Mouse (Mus musculus): ENCODE results near the gene Plcb3.

Plcb3 gene

DNA sequence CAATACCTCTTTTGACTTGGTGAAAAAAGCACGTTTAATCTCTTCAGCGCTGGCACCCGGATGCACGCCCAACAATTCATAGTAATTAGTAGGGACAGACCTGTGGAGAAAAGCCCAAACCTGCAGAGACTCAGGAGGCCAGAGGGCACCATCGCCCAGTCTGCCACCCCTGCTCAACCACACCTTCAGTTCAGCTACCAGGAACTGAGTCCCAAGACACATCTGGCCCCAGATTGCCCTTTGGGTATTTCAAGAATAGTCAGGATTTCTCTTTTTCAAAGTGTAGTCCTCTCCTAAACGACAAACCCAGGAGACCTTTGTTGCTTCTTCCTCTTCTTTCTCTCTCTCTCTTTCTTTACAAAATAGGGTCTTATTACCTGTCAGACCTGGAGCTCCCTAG lies 14.4 kb upstream of the Plcb3 start:
- no peak for DNase-seq (ENCODE audit: low spot score)

- DNase-seq (ENCODE audit: low spot score), result no peak
These were observed 13.0 kb upstream of the Plcb3 start for GRCm38 (mm10) chr19:6989251-6989650.

- no peak for DNase-seq (ENCODE audit: low spot score)
These were observed 11.6 kb upstream of the Plcb3 start for GRCm38 (mm10) chr19:6987904-6988285.

DNA sequence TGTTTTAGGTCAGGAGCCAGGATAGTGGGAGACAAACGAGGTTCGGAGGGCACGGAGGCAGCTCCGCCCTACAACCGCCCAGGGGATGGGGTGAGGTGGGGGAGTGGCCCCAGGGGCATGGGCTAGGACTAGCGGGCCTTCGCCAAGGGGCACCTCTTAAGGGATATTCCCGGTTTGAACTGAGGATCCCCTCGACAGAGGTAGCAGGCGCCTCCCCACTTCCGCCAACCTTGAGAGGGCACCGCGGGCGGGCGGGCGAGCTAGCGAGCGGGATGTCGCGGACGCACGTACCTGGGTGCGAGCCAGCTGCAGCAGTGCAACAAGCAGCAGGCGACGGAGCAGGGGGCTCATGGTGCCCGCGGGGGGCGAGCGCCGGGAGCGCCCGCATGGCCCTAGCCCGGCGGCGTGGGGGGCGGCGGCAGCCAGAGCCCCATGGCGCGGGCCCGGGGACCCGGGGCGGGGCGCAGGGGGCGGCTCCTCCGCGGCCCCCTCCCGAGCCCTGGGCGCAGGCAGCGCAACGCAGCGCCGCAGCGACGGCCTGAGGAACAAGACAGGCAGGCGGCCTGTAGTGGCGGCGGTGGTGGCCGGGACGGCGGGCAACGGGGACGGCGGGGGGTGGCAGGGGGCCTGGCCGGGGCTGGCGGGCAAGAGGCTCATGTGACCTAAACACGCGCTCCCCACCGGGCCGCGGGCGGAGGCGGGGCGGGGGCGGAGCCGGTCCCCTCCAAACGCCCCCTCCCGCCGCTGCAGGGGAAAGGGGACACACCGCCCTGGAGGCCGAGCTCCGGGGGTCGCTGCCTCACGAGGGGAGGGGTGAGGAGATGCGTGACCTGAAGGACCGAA lies 11.0 kb upstream of the Plcb3 start, which contains the start of gene Vegfb:
Gene Vegfb (minus strand): TSS at position 591 of the 843 bp plus-strand sequence.
- no peak for DNase-seq (ENCODE audit: low spot score)

- DNase-seq (ENCODE audit: low spot score), result no peak
These were observed 9.9 kb upstream of the Plcb3 start for GRCm38 (mm10) chr19:6985951-6986708.

DNA sequence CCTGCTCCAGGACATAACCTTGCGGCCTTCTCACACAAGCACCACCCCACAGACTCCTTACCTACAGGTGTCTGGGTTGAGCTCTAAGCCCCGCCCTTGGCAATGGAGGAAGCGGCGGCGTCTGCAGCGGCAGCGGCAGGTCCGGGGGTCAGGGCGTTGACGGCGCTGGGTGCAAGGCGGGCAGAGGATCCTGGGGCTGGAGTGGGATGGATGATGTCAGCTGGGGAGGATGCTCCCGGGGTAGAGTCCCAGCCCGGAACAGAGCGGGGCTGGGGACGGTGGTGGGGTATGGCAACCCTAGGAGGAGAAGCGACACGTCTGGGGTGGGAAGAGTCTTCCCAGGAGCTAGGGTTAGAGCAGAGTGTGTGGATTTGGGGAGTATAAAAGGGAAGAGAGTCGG lies 9.0 kb upstream of the Plcb3 start:
- no peak for DNase-seq (ENCODE audit: low spot score)

DNA sequence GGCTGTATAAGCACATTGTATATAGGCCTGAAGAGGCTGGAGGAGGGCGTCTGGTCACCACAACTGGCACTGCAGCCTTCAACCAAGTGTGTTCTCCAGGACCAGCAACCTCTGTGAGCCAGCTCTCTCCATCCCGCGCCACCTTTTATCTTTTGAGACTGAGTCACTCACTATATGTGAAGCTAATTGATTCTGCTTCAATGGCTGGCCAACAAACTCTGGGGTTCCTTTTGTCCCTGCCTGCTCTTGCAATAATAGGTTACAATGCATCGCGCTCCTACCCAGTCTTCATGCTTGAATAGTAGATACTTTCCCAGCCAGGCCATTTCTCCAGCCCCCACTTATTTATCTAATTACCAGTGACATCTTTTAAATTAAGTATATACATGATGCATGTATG lies 7.4 kb upstream of the Plcb3 start:
- no peak for DNase-seq (ENCODE audit: low spot score)

- no peak for DNase-seq (ENCODE audit: low spot score)
These were observed 5.2 kb upstream of the Plcb3 start for GRCm38 (mm10) chr19:6981465-6981864.

GRCm38 (mm10) chr19:6980381-6981093 lies 4.3 kb upstream of the Plcb3 start, which contains the start of gene Fkbp2:
Gene Fkbp2 (minus strand): TSS chr19:6980501.
- DNase-seq (ENCODE audit: low spot score), result peak; percentile 98

GRCm38 (mm10) chr19:6979486-6980380 lies 3.5 kb upstream of the Plcb3 start:
- DNase-seq (ENCODE audit: low spot score), result peak; percentile 99

DNA sequence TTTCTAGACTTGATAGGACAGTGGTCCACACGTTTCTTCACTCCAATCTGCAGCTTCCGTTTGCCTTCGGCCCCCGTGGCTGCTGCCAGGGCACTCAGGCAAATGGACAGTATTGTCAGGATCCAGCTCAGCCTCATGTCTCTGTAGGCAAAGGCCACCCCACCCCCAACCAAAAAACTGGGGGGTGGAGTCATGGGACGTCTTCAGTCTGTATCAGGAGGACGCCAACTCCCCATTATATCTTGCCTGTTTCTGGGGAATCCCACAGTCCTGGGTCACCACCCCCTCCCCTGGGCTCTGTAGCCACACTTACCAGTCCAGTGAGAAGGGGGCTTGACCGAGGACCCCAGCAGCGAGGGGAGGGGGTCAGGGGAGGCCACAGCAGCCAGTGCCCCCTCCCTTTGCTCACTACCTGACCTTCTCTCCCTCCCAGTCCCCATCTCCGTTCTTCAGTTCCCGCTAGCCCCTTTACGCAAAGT lies 2.8 kb upstream of the Plcb3 start:
- no peak for DNase-seq (ENCODE audit: low spot score)

GRCm38 (mm10) chr19:6978639-6978974 lies 2.3 kb upstream of the Plcb3 start:
- no peak for DNase-seq (ENCODE audit: low spot score)

- DNase-seq (ENCODE audit: low spot score), result no peak
These were observed 1.7 kb upstream of the Plcb3 start for GRCm38 (mm10) chr19:6977759-6978638.

GRCm38 (mm10) chr19:6974211-6975205 lies 1.8 kb downstream of the Plcb3 start, which contains the start of gene Ppp1r14b:
Gene Ppp1r14b (plus strand): TSS chr19:6974968.
- peak; percentile 76 for DNase-seq (ENCODE audit: low spot score)

DNA sequence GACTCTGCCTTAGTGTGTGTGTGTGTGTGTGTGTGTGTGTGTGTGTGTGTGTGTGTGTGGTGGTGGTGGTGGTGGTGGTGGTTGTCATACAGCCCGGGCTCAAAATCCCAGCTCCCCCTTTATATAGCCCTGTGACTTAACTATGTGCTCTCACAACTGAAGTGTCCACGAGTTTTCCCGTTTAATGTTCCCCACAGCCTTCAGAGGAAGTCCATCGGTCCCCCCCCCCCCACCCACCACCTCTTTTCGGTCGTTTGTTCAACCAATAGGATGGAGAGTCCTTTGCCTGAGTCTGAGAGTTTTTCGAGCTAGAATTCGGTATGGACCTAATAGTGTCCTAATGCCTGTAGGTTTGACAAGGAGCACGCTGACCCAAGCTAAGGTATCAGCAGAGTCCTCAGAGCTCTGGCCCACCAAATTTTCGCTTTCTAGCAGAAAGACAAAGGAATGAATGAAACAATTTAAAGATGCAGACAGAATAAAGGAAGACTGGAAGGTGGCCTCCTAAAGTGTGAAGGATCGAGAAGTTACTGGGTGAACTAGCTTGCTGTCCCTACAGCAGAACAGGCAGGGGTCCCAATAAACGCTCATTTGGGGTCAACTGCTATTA lies 2.6 kb downstream of the Plcb3 start:
- DNase-seq (ENCODE audit: low spot score), result no peak

GRCm38 (mm10) chr19:6972247-6972917 lies 3.9 kb downstream of the Plcb3 start:
- DNase-seq (ENCODE audit: low spot score), result no peak

DNA sequence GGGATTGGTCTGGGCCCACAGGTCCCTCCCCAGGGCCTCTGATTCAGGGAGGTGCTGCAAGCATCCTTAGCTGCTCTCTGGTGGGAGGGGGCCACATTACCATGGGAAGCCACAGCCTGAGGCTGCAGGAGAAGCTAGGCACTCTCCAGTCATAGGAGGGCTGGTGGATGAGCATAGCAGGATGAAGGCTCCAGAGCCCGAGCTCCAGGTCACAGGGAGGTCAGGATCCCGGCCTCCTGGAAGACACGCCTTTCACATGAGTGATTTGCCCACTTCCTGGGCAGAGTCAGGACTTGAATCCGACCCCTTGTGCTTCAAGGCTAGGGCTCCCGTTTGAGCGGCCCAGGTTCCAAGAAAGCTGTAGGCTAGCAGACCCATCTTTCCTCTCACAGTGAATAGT lies 4.6 kb downstream of the Plcb3 start:
- DNase-seq (ENCODE audit: low spot score), result no peak

GRCm38 (mm10) chr19:6970460-6971085 lies 5.7 kb downstream of the Plcb3 start:
- DNase-seq (ENCODE audit: low spot score), result peak; percentile 66
